Mouse (Mus musculus) testis, adult 2 months (tissue): Measurements from ENCODE around the gene Kdsr.

ENCODE experiments used
- CTCF ChIP-seq: fragments of 200-500 bp; IDR thresholded peaks from 2 replicates; pipeline ENCODE4 v1.5.1; 2012; ENCODE audit warnings: low read depth, mild to moderate bottlenecking, inconsistent platforms, low read length, moderate library complexity; ENCODE audit not compliant: control insufficient read depth, insufficient read depth, insufficient replicate concordance
- POLR2A ChIP-seq: fragments of 200-500 bp; IDR thresholded peaks from 2 replicates; pipeline ENCODE4 v1.6.1; 2012; ENCODE audit warnings: low read depth, mild to moderate bottlenecking, inconsistent platforms, low read length, moderate library complexity; ENCODE audit not compliant: control insufficient read depth

- TF ChIP-seq CTCF (no peak), POLR2A (no peak)
Measured at GRCm38 (mm10) chr1:106716141-106716540, 43.4 kb downstream of the Kdsr start.
